Mouse (Mus musculus): ENCODE results near the gene Tpbg. TPM values are rescaled to one million over a fixed set of nuclear protein-coding genes. Genes with fewer than 3 reads are reported as not detected.
"Not testable (repeated sequence)": the region's sequence is repeated elsewhere in the genome, so short reads cannot be mapped to it uniquely, and the experiment has no call there.

Gene Tpbg
- total RNA-seq (2021): 10 to 100 TPM; 25.7 to 27.8 TPM

- intact Hi-C loops (cut with DNase I): loop anchor here (5.0 kb wide), 1 partner anchor 610 kb away; no protein-coding TSS in a partner anchor
- peak; percentile 36 to 41 for DNase-seq (ENCODE audit: low spot score in 2 of 2)
These were observed at the start of gene Tpbg for GRCm38 (mm10) chr9:85842351-85843011. TSS of gene Tpbg (plus strand) at chr9:85842380.

DNA sequence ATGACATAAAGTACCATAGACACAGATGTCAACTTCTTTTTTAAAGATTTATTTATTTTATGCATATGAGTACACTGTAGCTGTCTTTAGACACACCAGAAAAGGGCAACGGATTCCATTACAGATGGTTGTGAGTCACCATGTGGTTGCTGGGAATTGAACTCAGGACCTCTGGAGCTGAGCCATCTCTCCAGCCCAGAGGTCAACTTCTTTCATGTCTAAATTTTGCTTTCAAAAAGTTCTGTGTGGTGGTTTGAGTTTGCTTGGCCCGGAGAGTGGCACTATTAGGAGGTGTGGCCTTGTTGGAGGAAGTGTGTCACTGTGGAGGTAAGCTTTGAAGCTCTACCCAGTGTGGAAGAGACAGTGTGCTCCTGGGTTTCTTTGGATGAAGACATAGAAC, 40.2 kb upstream of the Tpbg start:
- DNase-seq (ENCODE audit: low spot score in 2 of 2); intact Hi-C loops (cut with DNase I): not testable (repeated sequence)

DNA sequence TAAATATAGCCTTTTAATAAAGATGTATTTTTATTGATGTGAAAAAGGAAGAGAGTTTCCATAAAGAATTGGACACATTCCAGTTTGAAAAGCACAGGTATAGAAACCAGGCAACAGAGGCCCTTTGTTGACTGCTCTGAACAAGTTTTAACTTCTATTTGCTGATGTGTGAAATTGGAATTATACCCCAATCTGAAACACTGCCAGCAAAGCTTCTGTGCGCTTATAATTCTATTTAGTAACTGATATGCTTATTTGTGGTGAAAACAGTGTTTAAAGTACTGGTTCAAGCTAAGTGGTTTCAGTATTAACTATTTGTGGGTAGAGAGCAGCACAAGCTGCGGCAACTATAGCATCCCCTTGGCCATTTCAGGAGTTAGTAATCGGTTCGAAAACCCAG, 39.6 kb upstream of the Tpbg start:
- intact Hi-C loops (cut with DNase I): no loop called here
- no peak for DNase-seq (ENCODE audit: low spot score in 2 of 2)

- no peak for DNase-seq (ENCODE audit: low spot score in 2 of 2)
- intact Hi-C loops (cut with DNase I): no loop called here
These were observed 35.8 kb upstream of the Tpbg start for GRCm38 (mm10) chr9:85806411-85806810.

DNA sequence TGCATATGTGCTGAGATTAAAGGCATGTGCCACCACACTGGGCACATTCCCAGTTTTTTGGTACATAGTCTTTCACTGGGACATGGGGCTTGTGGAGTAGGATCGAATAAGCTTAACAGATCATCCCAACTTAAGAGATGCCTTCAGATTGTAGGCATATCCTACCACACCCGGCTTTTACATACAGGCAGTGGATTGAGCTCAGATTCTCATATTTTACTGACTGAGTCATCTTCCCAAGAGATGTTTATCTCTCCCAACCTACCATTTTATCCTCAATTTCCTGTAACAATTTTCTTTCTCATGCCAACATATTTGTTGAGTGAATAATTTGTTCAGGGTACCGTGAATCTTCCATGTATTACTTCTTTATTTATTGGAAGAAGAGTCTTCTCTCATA, 32.9 kb upstream of the Tpbg start:
- no peak for DNase-seq (ENCODE audit: low spot score in 2 of 2)
- intact Hi-C loops (cut with DNase I): no loop called here

GRCm38 (mm10) chr9:85820829-85821228, 21.4 kb upstream of the Tpbg start:
- intact Hi-C loops (cut with DNase I): no loop called here
- no peak for DNase-seq (ENCODE audit: low spot score in 2 of 2)

GRCm38 (mm10) chr9:85835521-85836425, 6.4 kb upstream of the Tpbg start:
- intact Hi-C loops (cut with DNase I): no loop called here
- DNase-seq (ENCODE audit: low spot score in 2 of 2): no peak

DNA sequence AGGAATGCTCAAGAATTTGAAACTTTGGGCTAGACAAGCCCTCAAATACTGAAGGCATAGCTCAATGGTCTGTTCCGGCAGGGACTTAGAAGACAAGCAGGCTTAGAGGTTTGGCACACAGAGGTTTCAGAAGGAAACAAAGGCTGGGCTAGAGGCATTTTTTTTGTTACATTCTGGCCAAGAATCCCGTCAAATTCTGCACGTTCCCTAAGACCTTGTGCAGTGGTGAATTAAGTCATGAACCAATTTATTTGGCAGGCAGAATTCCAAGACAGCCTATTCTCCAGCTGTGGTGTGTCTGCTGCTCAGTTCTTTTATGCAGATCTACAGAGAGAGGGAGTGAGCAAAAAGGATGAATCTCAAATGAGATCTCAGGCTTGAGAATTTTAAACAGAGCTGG, 2.6 kb upstream of the Tpbg start:
- intact Hi-C loops (cut with DNase I): loop anchor here (5.0 kb wide), 1 partner anchor 613 kb away; no protein-coding TSS in a partner anchor
- DNase-seq (ENCODE audit: low spot score in 2 of 2): no peak

DNA sequence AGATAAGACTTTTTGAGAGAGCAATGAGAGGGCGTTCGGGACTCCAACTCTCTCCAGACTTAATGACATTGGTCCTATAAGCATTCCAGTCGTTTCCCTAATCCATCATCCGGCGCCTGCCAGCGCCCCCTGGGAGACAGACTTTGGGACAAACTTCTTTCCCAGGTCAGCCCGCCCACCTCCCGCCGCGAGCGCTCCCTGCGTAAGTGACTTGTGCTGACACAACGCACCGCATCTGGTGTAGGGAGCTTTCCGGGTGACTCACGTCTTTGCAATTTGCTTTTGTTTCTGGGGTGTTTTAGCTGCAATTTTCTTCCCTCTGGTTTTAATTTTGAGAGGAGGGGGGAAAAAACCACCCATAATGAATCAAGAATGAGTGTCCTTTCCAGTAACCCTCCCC, 289 bp upstream of the Tpbg start:
- peak; percentile 11 to 13 for DNase-seq (ENCODE audit: low spot score in 2 of 2)
- intact Hi-C loops (cut with DNase I): loop anchor here (5.0 kb wide), 1 partner anchor 610 kb away; no protein-coding TSS in a partner anchor

DNA sequence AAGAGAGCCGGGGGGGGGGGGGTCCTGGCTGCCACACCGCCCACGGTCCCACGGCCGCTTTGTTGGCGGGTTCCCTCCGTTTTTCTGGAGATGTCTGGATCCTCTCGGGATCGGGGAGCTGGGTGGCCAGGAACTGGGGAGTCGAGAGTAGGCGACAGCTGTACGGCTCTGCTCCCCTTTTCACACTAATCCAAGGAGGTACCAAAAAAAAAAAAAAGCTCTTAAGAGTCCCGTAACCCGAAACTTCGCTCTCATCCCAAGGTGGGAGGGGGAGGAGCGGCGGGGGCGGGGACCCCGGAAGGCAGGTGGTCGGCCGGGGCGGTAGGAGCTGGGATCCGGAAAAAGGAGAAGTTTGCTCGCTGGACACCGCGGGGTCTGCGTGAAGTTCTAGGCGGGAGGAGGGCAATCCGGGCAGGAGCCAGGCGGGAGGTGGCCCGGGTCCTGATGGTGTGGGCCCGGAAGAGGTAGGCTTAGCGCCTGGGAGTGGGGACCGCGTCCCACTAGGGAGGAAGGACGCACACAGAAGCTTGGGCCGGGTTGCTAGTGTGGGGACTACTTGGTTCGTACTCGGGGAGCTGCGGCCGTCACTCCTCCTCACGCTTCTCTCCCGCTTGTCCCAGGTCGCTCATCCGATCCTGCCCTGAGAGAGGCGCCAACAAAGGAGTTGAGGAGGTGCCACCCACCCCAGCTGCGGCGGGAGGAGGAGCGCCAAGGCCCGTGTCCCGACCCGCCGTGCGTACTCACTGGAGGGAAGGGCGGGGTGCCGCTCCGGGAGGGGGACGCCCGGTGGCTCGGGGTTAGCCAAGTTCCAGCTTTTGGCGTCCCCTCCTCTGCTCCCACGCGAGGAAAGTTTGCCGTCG, 1.1 kb downstream of the Tpbg start:
- DNase-seq (ENCODE audit: low spot score in 2 of 2): peak; percentile 18 to 25
- intact Hi-C loops (cut with DNase I): loop anchor here (5.0 kb wide), 1 partner anchor 609 kb away; no protein-coding TSS in a partner anchor

DNA sequence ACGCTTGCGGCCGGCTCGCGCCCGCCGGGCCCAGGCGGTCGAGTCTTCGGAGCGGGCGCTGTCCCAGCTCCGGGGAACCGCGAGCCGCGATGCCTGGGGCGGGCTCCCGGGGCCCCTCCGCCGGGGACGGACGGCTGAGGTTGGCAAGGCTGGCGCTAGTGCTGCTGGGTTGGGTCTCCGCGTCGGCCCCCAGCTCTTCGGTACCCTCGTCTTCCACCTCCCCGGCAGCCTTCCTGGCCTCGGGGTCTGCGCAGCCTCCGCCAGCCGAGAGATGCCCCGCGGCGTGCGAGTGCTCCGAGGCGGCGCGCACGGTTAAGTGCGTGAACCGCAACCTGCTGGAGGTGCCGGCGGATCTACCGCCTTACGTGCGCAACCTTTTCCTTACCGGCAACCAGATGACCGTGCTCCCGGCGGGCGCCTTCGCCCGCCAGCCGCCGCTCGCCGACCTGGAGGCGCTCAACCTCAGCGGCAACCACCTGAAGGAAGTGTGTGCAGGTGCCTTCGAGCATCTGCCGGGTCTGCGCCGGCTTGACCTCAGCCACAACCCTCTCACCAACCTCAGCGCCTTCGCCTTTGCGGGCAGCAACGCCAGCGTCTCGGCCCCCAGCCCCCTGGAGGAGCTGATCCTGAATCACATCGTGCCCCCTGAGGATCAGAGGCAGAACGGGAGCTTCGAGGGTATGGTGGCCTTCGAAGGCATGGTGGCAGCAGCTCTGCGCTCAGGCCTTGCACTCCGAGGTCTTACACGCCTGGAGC, 1.9 kb downstream of the Tpbg start:
- DNase-seq (ENCODE audit: low spot score in 2 of 2): peak in 1 of 2 experiments; percentile 10
- intact Hi-C loops (cut with DNase I): loop anchor here (5.0 kb wide), 1 partner anchor 608 kb away; no protein-coding TSS in a partner anchor

DNA sequence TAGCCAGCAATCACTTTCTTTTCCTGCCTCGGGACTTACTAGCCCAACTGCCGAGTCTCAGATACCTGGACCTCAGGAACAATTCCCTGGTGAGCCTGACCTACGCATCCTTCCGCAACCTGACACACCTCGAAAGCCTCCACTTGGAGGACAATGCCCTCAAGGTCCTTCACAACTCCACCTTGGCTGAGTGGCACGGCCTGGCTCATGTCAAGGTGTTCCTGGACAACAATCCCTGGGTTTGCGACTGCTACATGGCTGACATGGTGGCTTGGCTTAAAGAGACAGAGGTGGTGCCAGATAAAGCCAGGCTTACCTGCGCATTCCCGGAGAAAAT, 2.4 kb downstream of the Tpbg start:
- intact Hi-C loops (cut with DNase I): loop anchor here (5.0 kb wide), 1 partner anchor 608 kb away; no protein-coding TSS in a partner anchor
- no peak for DNase-seq (ENCODE audit: low spot score in 2 of 2)

GRCm38 (mm10) chr9:85846186-85846585, 4.0 kb downstream of the Tpbg start:
- intact Hi-C loops (cut with DNase I): no loop called here
- DNase-seq (ENCODE audit: low spot score in 2 of 2): no peak

DNA sequence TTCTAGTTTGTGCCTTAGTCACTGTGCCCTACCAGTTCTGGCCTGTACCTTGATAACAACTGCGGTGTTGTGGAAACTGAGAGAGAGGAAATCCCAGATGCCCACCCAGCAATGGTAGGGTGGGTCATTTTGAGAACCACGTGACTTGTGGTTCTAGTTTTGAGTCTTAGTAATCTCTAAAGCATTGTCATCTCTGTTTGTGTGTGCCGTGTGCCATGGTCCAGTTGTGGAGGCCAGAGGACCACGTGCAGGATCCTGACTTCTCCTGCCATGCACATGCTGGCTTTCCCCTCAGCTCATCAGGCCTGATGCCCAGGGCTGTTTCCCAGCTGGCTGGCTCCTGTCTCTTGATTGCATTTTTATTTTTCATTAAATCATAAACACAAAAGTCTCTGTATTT, 12.6 kb downstream of the Tpbg start:
- intact Hi-C loops (cut with DNase I): no loop called here
- no peak for DNase-seq (ENCODE audit: low spot score in 2 of 2)

DNA sequence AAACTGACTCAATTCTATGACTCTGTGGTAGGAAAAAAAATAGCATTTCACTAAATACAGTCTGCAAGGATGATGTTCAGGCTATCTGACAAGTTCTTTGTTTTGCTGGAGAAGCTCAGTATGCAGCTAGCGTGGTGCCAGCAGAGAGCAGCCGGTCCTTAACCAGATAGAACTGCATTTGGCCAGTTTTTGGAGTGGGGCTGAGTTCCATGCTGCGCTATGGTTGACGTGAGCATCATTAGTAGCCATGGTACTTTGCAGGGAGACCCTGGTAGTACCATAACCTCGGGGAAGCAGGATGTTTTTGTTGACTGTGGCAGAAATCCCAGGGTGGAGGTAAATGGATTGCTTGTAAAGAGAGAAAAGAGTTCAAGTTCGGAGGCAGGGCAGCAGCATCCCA, 14.3 kb downstream of the Tpbg start:
- no peak for DNase-seq (ENCODE audit: low spot score in 2 of 2)
- intact Hi-C loops (cut with DNase I): no loop called here

- intact Hi-C loops (cut with DNase I): no loop called here
- DNase-seq (ENCODE audit: low spot score in 2 of 2): no peak
These were observed 18.9 kb downstream of the Tpbg start for GRCm38 (mm10) chr9:85861065-85861464.

GRCm38 (mm10) chr9:85862562-85862961, 20.4 kb downstream of the Tpbg start:
- intact Hi-C loops (cut with DNase I): no loop called here
- no peak for DNase-seq (ENCODE audit: low spot score in 2 of 2)

GRCm38 (mm10) chr9:85872908-85873307, 30.7 kb downstream of the Tpbg start:
- no peak for DNase-seq (ENCODE audit: low spot score in 2 of 2)
- intact Hi-C loops (cut with DNase I): no loop called here

DNA sequence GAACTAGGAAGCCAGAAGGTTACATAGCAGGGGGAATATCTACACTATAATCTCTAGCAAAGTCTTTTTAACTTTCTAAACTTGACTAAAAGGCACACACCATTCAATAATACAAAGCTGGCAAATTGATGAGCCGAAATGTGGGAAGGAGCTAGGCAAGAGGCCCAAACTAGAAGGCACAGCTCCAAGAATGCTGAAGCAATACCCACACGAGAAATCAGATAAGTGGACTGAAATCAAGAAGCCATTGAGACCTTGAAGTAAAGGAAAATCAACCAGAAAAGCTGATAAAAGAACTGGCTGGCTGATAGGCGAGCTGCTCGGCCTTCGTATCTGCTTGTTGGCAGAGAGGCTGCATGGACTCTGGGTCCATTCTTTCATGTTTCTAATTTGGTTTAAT, 51.5 kb downstream of the Tpbg start:
- intact Hi-C loops (cut with DNase I): no loop called here
- DNase-seq (ENCODE audit: low spot score in 2 of 2): peak in 1 of 2 experiments; percentile 5
